Mouse (Mus musculus) ovary, postnatal 10 days (tissue): ENCODE measurements around the gene Vmn2r31.
"Not testable (repeated sequence)": the region's sequence is repeated elsewhere in the genome, so short reads cannot be mapped to it uniquely, and the experiment has no call there.

Experiments
- DNase-seq: peaks from one replicate; pipeline ENCODE4 v3.0.0; 2022; ENCODE audit warnings: low spot score

Gene Vmn2r31

DNA sequence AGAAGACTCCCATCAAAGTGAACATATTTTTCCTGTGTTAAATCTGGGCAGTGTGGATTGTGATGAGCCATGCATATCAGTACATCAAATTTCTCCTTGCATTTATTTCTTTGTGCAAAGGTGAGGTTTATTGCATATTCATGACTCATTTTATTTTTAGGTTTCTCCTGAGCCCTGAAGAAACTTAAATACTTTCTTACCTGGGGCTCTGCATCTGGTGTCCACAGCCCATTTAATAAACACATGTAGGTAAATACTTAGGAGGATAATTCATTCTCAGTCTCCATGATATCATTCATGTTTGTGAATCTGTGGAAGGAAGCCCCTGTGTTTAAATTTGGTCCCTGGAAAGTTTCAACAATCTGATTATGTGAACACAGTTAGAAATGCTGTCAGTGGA is at the start of gene Vmn2r31:
Vmn2r31 (minus strand) TSS at position 101 of the 400 bp plus-strand sequence.
- DNase-seq = not testable (repeated sequence)

DNA sequence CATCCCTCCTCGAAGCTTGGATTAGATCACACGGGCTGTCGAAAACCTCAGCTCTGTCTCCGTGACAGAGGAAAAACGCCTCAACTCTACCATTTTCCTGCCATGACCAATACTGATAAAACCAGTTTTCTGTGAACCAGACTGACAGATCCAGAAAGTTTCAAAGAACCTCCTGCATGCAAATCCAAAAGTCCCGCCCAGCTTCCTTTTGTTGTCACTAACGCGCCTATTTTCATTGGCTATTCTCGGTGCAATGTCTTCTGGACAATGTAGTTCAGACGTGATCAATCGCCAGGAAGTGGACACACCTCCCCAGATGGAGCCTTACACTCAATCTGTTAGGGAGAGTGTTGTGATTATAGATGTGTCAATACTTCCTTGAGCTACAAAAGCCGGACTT is 25.1 kb downstream of the Vmn2r31 start, which contains the start of gene Gm45783:
Gm45783 (minus strand) TSS at position 143 of the 400 bp plus-strand sequence.
- DNase-seq = not testable (repeated sequence)

DNA sequence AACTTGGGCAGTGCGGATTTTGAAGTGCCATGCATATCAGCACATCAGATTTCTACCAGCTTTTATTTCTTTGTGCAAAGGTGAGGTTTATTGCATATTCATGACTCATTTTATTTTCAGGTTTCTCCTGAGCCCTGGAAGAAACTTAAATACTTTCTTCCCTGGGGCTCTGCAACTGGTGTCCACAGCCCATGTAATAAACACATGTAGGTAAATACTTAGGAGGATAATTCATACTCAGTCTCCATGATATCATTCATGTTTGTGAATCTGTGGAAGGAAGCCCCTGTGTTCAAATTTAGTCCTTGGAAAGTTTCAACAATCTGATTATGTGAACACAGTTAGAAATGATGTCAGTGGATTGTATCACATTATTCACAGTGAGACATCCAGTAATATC is 62.0 kb downstream of the Vmn2r31 start, which contains the start of gene Vmn2r30:
Vmn2r30 (minus strand) TSS at position 101 of the 400 bp plus-strand sequence.
- DNase-seq = not testable (repeated sequence)
